Mouse (Mus musculus) heart, adult 10 weeks (tissue): Measurements from ENCODE around the gene Stambp. TPM values are rescaled to one million over a fixed set of nuclear protein-coding genes. Genes with fewer than 3 reads are reported as not detected.

Source experiments
- polyA plus RNA-seq: library from polyadenylated mRNA; stranded (reverse); fragments of 350-450 nt; fragmentation: Illumina TruSeq; extraction: RNeasy Lipid Tissue Mini Kit (QIAGEN cat#74804); gene quantifications from one replicate; pipeline ENCODE4 v1.2.3, GENCODE M21; 2014; ENCODE audit warnings: low read depth, low replicate concordance

The Stambp gene
- polyA plus RNA-seq = 13.7 TPM

GRCm38 (mm10) chr6:83572671-83573070 is at the start of gene Stambp:
Stambp (minus strand) TSS chr6:83572729.

GRCm38 (mm10) chr6:83536028-83536794 is 36.3 kb downstream of the Stambp start, which contains the start of gene Actg2:
Actg2 (minus strand) TSS chr6:83536265.

GRCm38 (mm10) chr6:83506258-83507167 is 66.0 kb downstream of the Stambp start, which contains the start of gene Dguok:
Dguok (minus strand) TSS chr6:83506969.

Other genes with a start within 250 kb of the Stambp start
- gene Mthfd2, start 246.8 kb downstream of the Stambp start, polyA plus RNA-seq = 2.9 TPM
- 25.4 TPM for gene Mob1a, start 246.7 kb downstream of the Stambp start, polyA plus RNA-seq
- 291 TPM for gene Bola3, start 223.6 kb downstream of the Stambp start, polyA plus RNA-seq
- 6.0 TPM for gene Tet3, start 113.6 kb downstream of the Stambp start, polyA plus RNA-seq
- 42.8 TPM for gene Dguok, start 65.8 kb downstream of the Stambp start, polyA plus RNA-seq
- 3.7 TPM for gene Actg2, start 36.5 kb downstream of the Stambp start, polyA plus RNA-seq
- 0.63 TPM for gene Clec4f, start 83.5 kb upstream of the Stambp start, polyA plus RNA-seq
- 3.2 TPM for gene Cd207, start 105.1 kb upstream of the Stambp start, polyA plus RNA-seq
- not detected for gene Vax2, start 138.5 kb upstream of the Stambp start, polyA plus RNA-seq
- gene Atp6v1b1, start 170.3 kb upstream of the Stambp start, polyA plus RNA-seq = not detected
- gene Ankrd53, start 189.9 kb upstream of the Stambp start, polyA plus RNA-seq = not detected
- 74.9 TPM for gene Tex261, start 203.1 kb upstream of the Stambp start, polyA plus RNA-seq
- 27.0 TPM for gene Nagk, start 222.3 kb upstream of the Stambp start, polyA plus RNA-seq